Comparison of ENCODE assay signal across 37 mouse cellular contexts in genomic region chr7:49957142-49957541, GRCm38 (mm10). TPM values are rescaled to one million over a fixed set of nuclear protein-coding genes. Genes with fewer than 3 reads are reported as not detected.
DNase-seq lines count a peak whose midpoint lies in the region; ATAC-seq and TF ChIP-seq lines count a peak whose summit lies in the region.
"Had no signal": no experiment of that assay in that cellular context is flagged by ENCODE, and none has a peak within 500 bp of the region (broad histone marks: within the 10 kb centered on the region; RNA-seq: fewer than 3 reads in every experiment).

No protein-coding gene starts in this region.

- ATAC-seq in kidney, postnatal 0 days (replicated peaks; ENCODE audit: low FRiP score, low read depth): peak; percentile 67
- ATAC-seq: forebrain, postnatal 0 days; hindbrain, postnatal 0 days; midbrain, embryonic 16.5 days; Patski had no signal

- no peaks in the 10 kb centered on the region for H3K79me2 ChIP-seq in liver, adult 2 months (ENCODE audit: control insufficient read depth, insufficient read depth, low read length)

- H3K27me3 ChIP-seq in liver, adult 2 months (ENCODE audit: control insufficient read depth, insufficient read depth, low read length): no peaks in the 10 kb centered on the region
- H3K27me3 ChIP-seq in kidney, postnatal 0 days (ENCODE audit: insufficient read depth, low read length): no peaks in the 10 kb centered on the region
- H3K27me3 ChIP-seq: lung, embryonic 15.5 days had no signal

- H3K27ac ChIP-seq in liver, adult 2 months (replicated peaks; ENCODE audit: insufficient read depth, low read depth, low read length): no peak overlapping the region
- no peak overlapping the region for H3K27ac ChIP-seq in kidney, postnatal 0 days
- H3K27ac ChIP-seq: hindbrain, embryonic 10.5 days; hindbrain, postnatal 0 days; lung, embryonic 15.5 days; stomach, postnatal 0 days had no signal

- 11% methylated on average over 3 of the region's 3 CpGs for WGBS in liver, adult 2 months
- 19% methylated on average over 3 of the region's 3 CpGs for WGBS in kidney, postnatal 0 days

- no peaks in the 10 kb centered on the region for H3K36me3 ChIP-seq in liver, adult 2 months (ENCODE audit: control insufficient read depth, insufficient read depth, low read length)
- no peaks in the 10 kb centered on the region for H3K36me3 ChIP-seq in kidney, postnatal 0 days (ENCODE audit: insufficient read depth, low read length)
- H3K36me3 ChIP-seq: hindbrain, embryonic 10.5 days; lung, embryonic 15.5 days had no signal

- 0 out of 2 replicates have a peak, but pooled peaks cover 2% of the 10 kb centered on the region for H3K4me1 ChIP-seq in liver, adult 2 months (ENCODE audit: control insufficient read depth, insufficient read depth, low read length)
- H3K4me1 ChIP-seq in kidney, postnatal 0 days (replicated peaks; ENCODE audit: insufficient read depth, low read length): no peaks in the 10 kb centered on the region
- H3K4me1 ChIP-seq: lung, embryonic 15.5 days had no signal

- no peak overlapping the region for H3K4me3 ChIP-seq in liver, adult 2 months (ENCODE audit: insufficient read depth, low read depth, low read length)
- H3K4me3 ChIP-seq in kidney, postnatal 0 days (replicated peaks; ENCODE audit: low read depth, low read length): no peak overlapping the region
- H3K4me3 ChIP-seq: erythroblast, embryonic 14.5 days; hindbrain, embryonic 10.5 days; lung, embryonic 15.5 days had no signal

- TF ChIP-seq POLR2A in liver, adult 2 months (IDR thresholded peaks at IDR 0.05; ENCODE audit: extremely low read depth, insufficient read depth, low read length): no peak

- H3K9ac ChIP-seq in liver, adult 2 months (ENCODE audit: low read depth, low read length): no peak overlapping the region
- no peak overlapping the region for H3K9ac ChIP-seq in kidney, postnatal 0 days (ENCODE audit: low read depth, low read length)
- H3K9ac ChIP-seq: forebrain, postnatal 0 days; lung, embryonic 15.5 days had no signal

- H3K9me3 ChIP-seq in kidney, postnatal 0 days (replicated peaks; ENCODE audit: low read length): no peaks in the 10 kb centered on the region
- H3K9me3 ChIP-seq: hindbrain, embryonic 10.5 days; lung, embryonic 15.5 days had no signal

- no peak for TF ChIP-seq CTCF in liver, adult 2 months (IDR thresholded peaks at IDR 0.05; ENCODE audit: low read depth, low read length)
- TF ChIP-seq CTCF in kidney, postnatal 0 days (IDR thresholded peaks at IDR 0.05; ENCODE audit: low read depth): no peak

- DNase-seq in liver, adult 2 months (ENCODE audit: extremely low read depth, low read depth, low spot score): peak; percentile 72
- DNase-seq in liver: no peak
- DNase-seq in kidney, adult 8-10 months: peak; percentile 23 to 38
- DNase-seq in kidney, postnatal 0 days (ENCODE audit: low spot score): peak; percentile 62
- DNase-seq in frontal cortex, postnatal 10 days (ENCODE audit: low spot score in 2 of 2): no peak
- no peak for DNase-seq in T-cell, adult 2 months (ENCODE audit: low spot score)
- DNase-seq in B cell, adult 2 months: no peak
- DNase-seq: adrenal gland, postnatal 25 days; cerebellum, adult 11-12 months; cerebellum, adult 9-11 months; embryo, embryonic 11 days; forebrain, postnatal 0 days; gastrocnemius, postnatal 14 days; heart, postnatal 14 days; layer of hippocampus, adult 9-11 months; lung, postnatal 36 days; thymus, adult 18-20 months; thymus, postnatal 25 days had no signal

- no peak overlapping the region for H3K4me2 ChIP-seq in kidney, postnatal 0 days (ENCODE audit: low read length)
- H3K4me2 ChIP-seq: liver, embryonic 11.5 days; lung, embryonic 15.5 days; midbrain, embryonic 11.5 days had no signal

RNA-seq across cellular contexts. Expression of gene Nell1, which starts 17.5 kb away (rescaled TPM):
- total RNA-seq in liver, adult 2 months (2014; rRNA removed): not detected in 2 replicates
- polyA plus RNA-seq in liver, adult 2 months (2012; rRNA removed): not detected in 2 replicates
- polyA plus RNA-seq in kidney, postnatal 0 days (2015; fragmentation: Nextera tagmentation; extraction: Ambion mirVana): 7.4 and 7.7 TPM in 2 replicates
- total RNA-seq: granulocyte monocyte progenitor cell, adult 5-6 weeks; heart, postnatal 14 days; megakaryocyte, adult 5-6 weeks; MEL; neutrophil, adult 5-6 weeks had no signal
- polyA plus RNA-seq: erythroblast, embryonic 14.5 days; spleen, adult 2 months had no signal

RNA-seq across cellular contexts. Expression of gene Slc6a5, which starts 47.2 kb away (rescaled TPM):
- not detected in 2 replicates for total RNA-seq in liver, adult 2 months (2014; rRNA removed)
- polyA plus RNA-seq in liver, adult 2 months (2012; rRNA removed): not detected in 2 replicates
- not detected in 2 replicates for polyA plus RNA-seq in kidney, postnatal 0 days (2015; fragmentation: Nextera tagmentation; extraction: Ambion mirVana)
- total RNA-seq: gastrocnemius, postnatal 14 days; heart, postnatal 14 days; megakaryocyte, adult 5-6 weeks; MEL; neutrophil, adult 5-6 weeks had no signal
- polyA plus RNA-seq: erythroblast, embryonic 14.5 days; forebrain, embryonic 11.5 days; forebrain, postnatal 0 days; heart, embryonic 14.5 days; large intestine, adult 2 months; limb, embryonic 11.5 days; liver, embryonic 11.5 days; liver, embryonic 16.5 days; midbrain, embryonic 11.5 days; spleen, adult 2 months; stomach, postnatal 0 days had no signal

Comparison
In these comparisons a context has a peak if more than half of its experiments do, and no peak if none do; other contexts are left out.
1. DNase-seq: peak in liver, adult 2 months (single experiment), kidney, adult 8-10 months (2 of 2) and kidney, postnatal 0 days (single experiment); none in liver (single experiment), frontal cortex, postnatal 10 days (0 of 2), T-cell, adult 2 months (single experiment) and B cell, adult 2 months (0 of 2).